Mouse (Mus musculus) liver, embryonic 14.5 days (tissue): ENCODE results near the gene Pramel3. TPM values are rescaled to one million over a fixed set of nuclear protein-coding genes. Genes with fewer than 3 reads are reported as not detected.
"Not testable (repeated sequence)": the region's sequence is repeated elsewhere in the genome, so short reads cannot be mapped to it uniquely, and the experiment has no call there.

Source experiments
- ATAC-seq: fragments of 200-750 bp; cut with Nextera tagmentation; 2 replicates; pipeline ENCODE4 v1.8.0; 2017; ENCODE audit warnings: moderate number of reproducible peaks, mild to moderate bottlenecking, moderate library complexity; ENCODE audit not compliant: insufficient read depth
- DNase-seq, 3 experiments: peaks; one replicate each; pipeline ENCODE4 v3.0.0-alpha.2; 2012 to 2013; ENCODE audit warnings: low read depth in 3 of 3, low spot score in 3 of 3
- H3K27ac ChIP-seq: fragments of 300-500 bp; sonication (generic); 2 replicates; pipeline ENCODE4 v1.5.1; 2014; ENCODE audit warnings: moderate library complexity, mild to moderate bottlenecking, control low read depth, inconsistent platforms
- H3K27me3 ChIP-seq: fragments of 300-500 bp; sonication (generic); 2 replicates; pipeline ENCODE4 v1.6.1; 2014; ENCODE audit warnings: mild to moderate bottlenecking, low read length, moderate library complexity; ENCODE audit not compliant: control insufficient read depth, insufficient read depth
- H3K36me3 ChIP-seq: fragments of 300-500 bp; sonication (generic); replicated peaks from 2 replicates; pipeline ENCODE4 v1.6.1; 2014; ENCODE audit warnings: low read depth; ENCODE audit not compliant: control insufficient read depth, insufficient read depth
- H3K4me1 ChIP-seq, 2 experiments: fragments of 200-500 bp in 1 of 2; fragments of 300-500 bp in 1 of 2; sonication (generic) in 1 of 2; replicated peaks; 2 replicates each; pipeline ENCODE4 v1.6.1; 2012 to 2014; ENCODE audit warnings: antibody characterized with exemption in 1 of 2, inconsistent platforms in 1 of 2, low read length in 1 of 2; ENCODE audit not compliant: control insufficient read depth in 2 of 2, insufficient read depth in 2 of 2
- H3K4me2 ChIP-seq: fragments of 300-500 bp; sonication (generic); 2 replicates; pipeline ENCODE4 v1.6.1; 2014; ENCODE audit warnings: low read depth, mild to moderate bottlenecking, control low read depth, moderate library complexity
- H3K4me3 ChIP-seq, 2 experiments: fragments of 200-500 bp in 1 of 2; fragments of 300-500 bp in 1 of 2; sonication (generic) in 1 of 2; 2 replicates each; pipeline ENCODE4 v1.5.1; 2012 to 2014; ENCODE audit warnings: low read depth in 2 of 2, low read length in 2 of 2, mild to moderate bottlenecking in 2 of 2, control low read depth in 1 of 2, inconsistent platforms in 1 of 2, moderate library complexity in 1 of 2; ENCODE audit not compliant: insufficient read depth in 1 of 2
- H3K9ac ChIP-seq: fragments of 300-500 bp; sonication (generic); replicated peaks from 2 replicates; pipeline ENCODE4 v1.6.1; 2014; ENCODE audit warnings: mild to moderate bottlenecking, control low read depth, moderate library complexity
- H3K9me3 ChIP-seq: fragments of 300-500 bp; sonication (generic); 2 replicates; pipeline ENCODE4 v1.6.1; 2016; ENCODE audit warnings: low read length, mixed read lengths; ENCODE audit not compliant: control insufficient read depth
- WGBS: fragments of 180-500 bp; shearing (Covaris S2); extraction: QIAGEN DNeasy Blood & Tissue Kit; methylation state at CpG from one replicate; pipeline ENCODE4 v1.1.7; 2014; ENCODE audit not compliant: insufficient replicate concordance; 5-methylcytosine and 5-hydroxymethylcytosine counted together
- polyA plus RNA-seq, 2 experiments: library from polyadenylated mRNA; depleted of rRNA in 1 of 2; stranded (reverse) in 1 of 2; unstranded in 1 of 2; fragments of >200 nt; fragmentation: Nextera tagmentation in 1 of 2; extraction: Ambion mirVana in 1 of 2; gene quantifications; 2 replicates each; pipeline versions ENCODE4 v1.2.1 to v1.2.3; 2012 to 2014

Pramel3 gene
- polyA plus RNA-seq (2012; rRNA removed) (not detected in 2 replicates), polyA plus RNA-seq (2014; fragmentation: Nextera tagmentation; extraction: Ambion mirVana) (not detected in 2 replicates)

DNA sequence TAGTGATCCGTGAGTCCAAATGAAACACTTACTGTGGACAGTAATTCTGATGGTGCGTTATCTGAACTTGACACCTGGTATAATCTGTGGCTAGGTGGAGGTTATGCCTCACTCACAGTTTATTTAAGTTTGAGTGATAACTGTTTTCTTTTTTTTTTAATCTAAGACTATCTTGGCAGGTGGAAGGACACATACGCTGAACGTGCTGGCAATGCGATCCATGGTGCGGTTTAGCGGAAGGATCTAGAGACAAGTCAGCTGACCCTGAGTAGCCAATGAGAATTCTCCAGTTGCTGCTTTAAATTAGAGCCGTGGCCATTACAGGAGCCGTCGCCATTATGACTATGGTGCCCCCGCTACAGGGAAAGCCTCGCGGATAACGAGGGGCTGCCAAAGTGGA is at the start of gene Pramel3:
Pramel3 (plus strand) TSS at position 301 of the 400 bp plus-strand sequence.
- H3K27me3 ChIP-seq, H3K4me3 ChIP-seq, H3K36me3 ChIP-seq, DNase-seq, H3K9me3 ChIP-seq, ATAC-seq, H3K4me2 ChIP-seq, H3K27ac ChIP-seq, H3K4me1 ChIP-seq, H3K9ac ChIP-seq: not testable (repeated sequence)
- whole genome bisulfite sequencing, result 86% methylated on average over 14 of the region's 14 CpGs

DNA sequence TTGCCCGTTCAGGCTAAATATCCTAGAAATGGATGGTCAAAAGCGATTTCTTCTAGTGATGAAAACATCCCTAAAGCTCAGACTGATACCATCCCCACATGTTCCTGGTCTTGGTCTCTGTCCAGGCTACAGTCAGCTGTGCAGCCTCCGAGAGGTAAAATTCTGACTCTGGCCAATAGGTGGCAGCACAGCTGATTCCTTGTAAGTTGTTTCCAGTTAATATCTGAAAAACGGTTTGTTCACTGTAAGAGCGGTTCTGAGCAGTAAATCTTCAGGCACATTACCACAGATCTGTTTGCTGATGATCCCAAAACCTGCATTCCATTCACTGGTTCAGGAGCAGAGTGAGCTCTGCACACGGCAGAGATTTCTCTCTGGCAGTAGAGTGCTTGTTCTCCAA is 58.6 kb downstream of the Pramel3 start:
- H3K4me3 ChIP-seq, H3K9ac ChIP-seq, H3K4me1 ChIP-seq, H3K36me3 ChIP-seq, DNase-seq, H3K4me2 ChIP-seq, H3K9me3 ChIP-seq, ATAC-seq, H3K27ac ChIP-seq, H3K27me3 ChIP-seq: not testable (repeated sequence)
- WGBS, result 23% methylated on average over 2 of the region's 6 CpGs

DNA sequence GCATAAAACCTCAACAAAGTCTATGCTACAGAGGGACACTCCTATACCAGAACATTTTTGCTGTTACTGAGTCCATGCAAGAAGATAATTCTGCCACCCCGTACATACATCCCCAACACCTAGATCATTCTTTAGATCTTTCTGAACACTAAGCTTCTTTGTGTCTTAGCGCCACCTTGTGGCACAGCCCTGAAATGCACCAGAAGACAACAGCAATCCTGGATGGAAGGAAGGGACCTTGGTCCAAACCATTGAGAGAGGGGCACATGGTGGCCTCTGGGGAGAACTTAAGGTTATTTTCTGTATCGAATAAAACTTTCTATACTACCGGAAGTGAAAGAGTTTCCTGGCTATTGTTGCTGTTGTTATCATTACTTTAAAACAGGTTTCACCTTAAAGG is 59.8 kb downstream of the Pramel3 start:
- H3K4me3 ChIP-seq, H3K9ac ChIP-seq, H3K27me3 ChIP-seq, DNase-seq, ATAC-seq, H3K4me2 ChIP-seq, H3K27ac ChIP-seq, H3K36me3 ChIP-seq, H3K4me1 ChIP-seq, H3K9me3 ChIP-seq: not testable (repeated sequence)
- no CpG with 5 or more reads among the region's 4 CpGs for WGBS

Other genes starting within 250 kb of the Pramel3 start
- not detected in 2 replicates for gene Gm15023, start 124.7 kb upstream of the Pramel3 start, polyA plus RNA-seq (2012; rRNA removed)
- not detected in 2 replicates for gene Gm15023, start 124.7 kb upstream of the Pramel3 start, polyA plus RNA-seq (2014; fragmentation: Nextera tagmentation; extraction: Ambion mirVana)
- gene Tceal6, start 91.6 kb upstream of the Pramel3 start, polyA plus RNA-seq (2012; rRNA removed), result not detected in 2 replicates
- not detected in 2 replicates for gene Tceal6, start 91.6 kb upstream of the Pramel3 start, polyA plus RNA-seq (2014; fragmentation: Nextera tagmentation; extraction: Ambion mirVana)
- gene Gm5128, start 71.0 kb downstream of the Pramel3 start, polyA plus RNA-seq (2012; rRNA removed), result not detected in 2 replicates
- gene Gm5128, start 71.0 kb downstream of the Pramel3 start, polyA plus RNA-seq (2014; fragmentation: Nextera tagmentation; extraction: Ambion mirVana), result not detected in 2 replicates
- gene Gm7903, start 131.5 kb downstream of the Pramel3 start, polyA plus RNA-seq (2012; rRNA removed), result not detected in 2 replicates
- gene Gm7903, start 131.5 kb downstream of the Pramel3 start, polyA plus RNA-seq (2014; fragmentation: Nextera tagmentation; extraction: Ambion mirVana), result not detected in 2 replicates
- not detected in 2 replicates for gene AV320801, start 192.3 kb downstream of the Pramel3 start, polyA plus RNA-seq (2012; rRNA removed)
- gene AV320801, start 192.3 kb downstream of the Pramel3 start, polyA plus RNA-seq (2014; fragmentation: Nextera tagmentation; extraction: Ambion mirVana), result not detected in 2 replicates